Mouse (Mus musculus) spleen, adult 2 months (tissue): Measurements from ENCODE around the gene Ano10.

Experiments used
- CTCF ChIP-seq: fragments of 200-500 bp; IDR thresholded peaks from 2 replicates; pipeline ENCODE4 v1.5.1; 2011; ENCODE audit warnings: mild to moderate bottlenecking, inconsistent platforms; ENCODE audit not compliant: insufficient read depth, insufficient read length, insufficient replicate concordance; ENCODE audit errors: extremely low read depth
- POLR2A ChIP-seq: fragments of 200-500 bp; IDR thresholded peaks from 2 replicates; pipeline ENCODE4 v1.6.1; 2011; ENCODE audit warnings: low read depth, low read length, inconsistent platforms

DNA sequence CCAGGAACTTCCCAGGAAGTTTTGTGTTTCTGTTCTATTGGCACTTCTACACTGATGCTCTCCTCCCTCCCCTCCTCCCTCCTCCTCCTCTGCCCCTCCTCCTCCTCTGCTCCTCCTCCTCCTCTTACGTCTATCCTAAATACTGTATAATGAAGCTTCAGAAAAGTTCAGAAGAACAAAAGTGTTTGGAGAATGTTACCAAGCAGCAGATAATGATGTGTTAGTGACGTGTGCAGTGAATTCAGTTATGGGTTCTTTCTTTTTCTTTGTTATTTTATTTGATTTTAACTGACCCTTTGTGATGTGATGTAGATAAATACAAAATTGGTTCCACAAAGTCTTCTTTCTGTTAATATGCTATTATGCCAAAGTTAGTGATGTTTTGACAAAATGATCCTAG is 155.0 kb downstream of the Ano10 start:
- TF ChIP-seq CTCF (no peak), POLR2A (no peak)
